Comparison of ENCODE assay signal across 8 mouse cellular contexts in the genomic region with DNA sequence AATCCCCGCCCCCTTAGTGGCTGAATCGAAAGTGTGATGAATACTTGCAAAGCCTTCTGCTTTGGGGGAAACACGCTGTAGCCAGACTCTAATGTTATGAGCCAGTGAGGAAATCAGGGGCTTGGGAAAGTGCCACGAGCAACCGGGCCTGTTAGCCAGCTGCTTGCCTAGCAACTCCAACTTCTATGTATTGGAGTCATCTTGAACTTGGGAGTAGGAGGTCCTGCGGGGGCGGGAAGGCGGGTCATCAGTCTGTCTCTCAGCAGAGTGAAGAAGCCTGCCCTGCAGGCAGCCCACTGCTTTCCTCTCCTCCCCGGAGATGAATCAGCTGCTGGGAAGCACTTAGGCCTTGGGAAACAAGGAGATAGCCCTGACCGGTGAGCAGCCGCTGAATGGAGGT. TPM values are rescaled to one million over a fixed set of nuclear protein-coding genes. Genes with fewer than 3 reads are reported as not detected.
A peak's percentile ranks its signal among the peaks of the same experiment; 100 is the strongest.
DNase-seq lines count a peak whose midpoint lies in the region; ATAC-seq and TF ChIP-seq lines count a peak whose summit lies in the region.

No protein-coding gene starts in this region.

- POLR2A ChIA-PET in Patski (lab: Charles Lee), result interaction anchor here (0.6 to 1.2 kb wide), 3 partner anchors 75 to 142 kb away, joined by 3 read pairs; no protein-coding TSS in a partner anchor

- H3K9ac ChIP-seq in midbrain, embryonic 11.5 days (ENCODE audit: low read length), result no peak overlapping the region

- no peaks in the 10 kb centered on the region for H3K27me3 ChIP-seq in Patski
- no peaks in the 10 kb centered on the region for H3K27me3 ChIP-seq in midbrain, embryonic 11.5 days (ENCODE audit: control insufficient read depth, insufficient read depth, low read length)

- 80% methylated on average over 11 of the region's 11 CpGs for WGBS in midbrain, embryonic 11.5 days

- CTCF ChIA-PET in Patski (lab: Charles Lee), result interaction anchor here (1.2 to 2.0 kb wide), 2 partner anchors 8 to 103 kb away, joined by 5 to 6 read pairs; no protein-coding TSS in a partner anchor

- no peaks in the 10 kb centered on the region for H3K36me3 ChIP-seq in midbrain, embryonic 11.5 days (ENCODE audit: control insufficient read depth, insufficient read depth, low read length)

- H3K4me1 ChIP-seq in midbrain, embryonic 11.5 days (ENCODE audit: control insufficient read depth, insufficient read depth, low read length), result peaks cover under 1% of the 10 kb centered on the region

- no peak for TF ChIP-seq CTCF in Patski (IDR thresholded peaks at IDR 0.05)
- no peak for TF ChIP-seq CTCF in left cerebral cortex, adult 2 months (IDR thresholded peaks at IDR 0.05)

- no peak overlapping the region for H3K27ac ChIP-seq in left cerebral cortex, adult 2 months
- no peak overlapping the region for H3K27ac ChIP-seq in midbrain, embryonic 11.5 days (ENCODE audit: low read depth, low read length)

- no peak for ATAC-seq in cerebellum, adult (ENCODE audit: insufficient number of reproducible peaks, low FRiP score, low TSS enrichment)
- peak; percentile 13 for ATAC-seq in Patski
- ATAC-seq in midbrain, embryonic 11.5 days (ENCODE audit: low FRiP score), result no peak

- H3K4me3 ChIP-seq in left cerebral cortex, adult 2 months, result no peak overlapping the region
- no peak overlapping the region for H3K4me3 ChIP-seq in midbrain, embryonic 11.5 days (ENCODE audit: low read depth, low read length)

- DNase-seq in cerebellum, adult 9-10 months, result peak; percentile 12
- DNase-seq in Patski (ENCODE audit: low read depth, low spot score), result no peak
- peak; percentile 70 to 78 for DNase-seq in heart, adult 9 months (ENCODE audit: low spot score in 2 of 2)
- peak; percentile 47 to 59 for DNase-seq in left cerebral cortex, adult 2 months (ENCODE audit: extremely low spot score in 1 of 2, low spot score in 2 of 2)
- DNase-seq in right cerebral cortex, postnatal 36 days (ENCODE audit: low spot score in 2 of 2), result peak; percentile 23 to 44
- DNase-seq in midbrain, embryonic 11.5 days (ENCODE audit: low spot score, missing footprints), result no peak
- no peak for DNase-seq in liver

- no peaks in the 10 kb centered on the region for H3K9me3 ChIP-seq in midbrain, embryonic 11.5 days (ENCODE audit: control insufficient read depth, low read length)

- intact Hi-C loops in left cerebral cortex, adult 2 months (cut with DNase I), result no loop called here

- H3K4me2 ChIP-seq in midbrain, embryonic 11.5 days, result no peak overlapping the region

- in situ Hi-C loops in Patski (cut with MboI; ENCODE audit: low pct_unique_long_range_greater_than_20kb), result no loop called here

RNA-seq across cellular contexts. Expression of a gene that starts 42.1 kb away (rescaled TPM):
- 16.3 TPM for polyA plus RNA-seq in Patski (2021)
- total RNA-seq in left cerebral cortex, adult 2 months (2021), result 1 to 10 TPM; 3.4 to 4.5 TPM
- 1.0 and 1.7 TPM in 2 replicates for polyA plus RNA-seq in midbrain, embryonic 11.5 days (2014; fragmentation: Nextera tagmentation; extraction: Ambion mirVana)

Comparison
In these comparisons a context has a peak if more than half of its experiments do, and no peak if none do; other contexts are left out.
1. DNase-seq: peak in cerebellum, adult 9-10 months (single experiment), heart, adult 9 months (2 of 2), left cerebral cortex, adult 2 months (2 of 2) and right cerebral cortex, postnatal 36 days (2 of 2); none in Patski (single experiment), midbrain, embryonic 11.5 days (single experiment) and liver (single experiment).